Mouse (Mus musculus): Measurements from ENCODE around the gene Gm20820.
"Not testable (repeated sequence)": the region's sequence is repeated elsewhere in the genome, so short reads cannot be mapped to it uniquely, and the experiment has no call there.

Gene Gm20820

DNA sequence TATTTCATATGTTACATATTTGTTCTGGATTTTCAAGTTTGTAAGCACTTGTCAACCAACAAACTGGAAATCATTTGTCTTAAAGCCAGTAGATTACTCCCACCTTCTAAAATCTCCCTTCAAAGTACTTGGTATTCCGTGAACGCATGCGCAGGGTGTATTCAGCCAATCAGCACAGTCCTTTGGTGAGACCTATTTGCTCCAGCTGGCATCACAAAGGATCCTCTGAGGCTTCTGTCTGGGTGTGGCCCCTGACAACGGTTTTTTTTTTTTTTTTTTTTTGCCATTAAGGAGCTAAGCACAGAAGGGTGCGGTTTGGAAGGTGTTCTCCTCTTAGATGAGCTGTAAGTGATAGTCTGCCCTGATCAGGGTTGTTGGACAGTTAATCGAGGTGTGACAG, at the start of gene Gm20820:
Gene Gm20820, plus strand, starts transcription at position 301 of the 400 bp plus-strand sequence.
- DNase-seq = not testable (repeated sequence)

All from heart, adult 11 months (tissue).